Mouse (Mus musculus) testis, adult 2 months (tissue): ENCODE measurements around the gene Gpm6b.

ENCODE experiments used
- CTCF ChIP-seq: fragments of 200-500 bp; IDR thresholded peaks from 2 replicates; pipeline ENCODE4 v1.5.1; 2012; ENCODE audit warnings: low read depth, mild to moderate bottlenecking, inconsistent platforms, low read length, moderate library complexity; ENCODE audit not compliant: control insufficient read depth, insufficient read depth, insufficient replicate concordance
- POLR2A ChIP-seq: fragments of 200-500 bp; IDR thresholded peaks from 2 replicates; pipeline ENCODE4 v1.6.1; 2012; ENCODE audit warnings: low read depth, mild to moderate bottlenecking, inconsistent platforms, low read length, moderate library complexity; ENCODE audit not compliant: control insufficient read depth

GRCm38 (mm10) chrX:166386656-166387055 lies 147.9 kb downstream of the Gpm6b start:
- no peak for TF ChIP-seq CTCF
- TF ChIP-seq POLR2A, result no peak
